Mouse (Mus musculus): ENCODE measurements at regions not wholly inside any gene's neighbourhood (a gene's known extent, or its start where the extent isn't known, plus 50 kb on each side); places are given as distances from the start of the nearest gene placed in this dataset.

GRCm38 (mm10) chr14:72197972-72198371 is 293.7 kb downstream of the Gm9195 start:
- Histone ChIP-seq H3K4me2 (replicated peaks; ENCODE audit: low read depth, low read length) (no peak overlapping the region), H3K9ac (replicated peaks; ENCODE audit: low read depth, low read length) (no peak overlapping the region), H3K4me1 (ENCODE audit: control insufficient read depth, insufficient read depth, low read length) (0 out of 2 replicates have a peak, but pooled peaks cover 4% of the 10 kb centered on the region), H3K27me3 (ENCODE audit: control insufficient read depth, insufficient read depth, low read length) (no peaks in the 10 kb centered on the region), H3K36me3 (ENCODE audit: control insufficient read depth, insufficient read depth, low read length) (no peaks in the 10 kb centered on the region), H3K9me3 (ENCODE audit: control insufficient read depth, low read depth, low read length) (no peaks in the 10 kb centered on the region), H3K27ac (ENCODE audit: low read length) (no peak overlapping the region), H3K4me3 (ENCODE audit: low read depth, low read length) (no peak overlapping the region)
- no peak for ATAC-seq (ENCODE audit: insufficient number of reproducible peaks, insufficient read depth, low FRiP score, low read depth)
- WGBS, result 20% methylated on average over 7 of the region's 7 CpGs

- no peak overlapping the region for H3K9ac ChIP-seq (replicated peaks; ENCODE audit: low read depth, low read length)
- no peaks in the 10 kb centered on the region for H3K27me3 ChIP-seq (ENCODE audit: control insufficient read depth, insufficient read depth, low read length)
- H3K27ac ChIP-seq (ENCODE audit: low read length), result no peak overlapping the region
- H3K4me2 ChIP-seq (replicated peaks; ENCODE audit: low read depth, low read length), result no peak overlapping the region
- H3K36me3 ChIP-seq (ENCODE audit: control insufficient read depth, insufficient read depth, low read length), result no peaks in the 10 kb centered on the region
- 31% methylated on average over 5 of the region's 5 CpGs for WGBS
- H3K9me3 ChIP-seq (ENCODE audit: control insufficient read depth, low read depth, low read length), result no peaks in the 10 kb centered on the region
- H3K4me1 ChIP-seq (ENCODE audit: control insufficient read depth, insufficient read depth, low read length), result no peaks in the 10 kb centered on the region
- no peak overlapping the region for H3K4me3 ChIP-seq (ENCODE audit: low read depth, low read length)
- ATAC-seq (ENCODE audit: insufficient number of reproducible peaks, insufficient read depth, low FRiP score, low read depth), result 0 out of 2 replicates have a peak, but pooled peaks have one; percentile 10
These were observed 304.2 kb downstream of the Gm9195 start for GRCm38 (mm10) chr14:72187329-72187984.

- H3K4me2 ChIP-seq (replicated peaks; ENCODE audit: low read depth, low read length), result no peak overlapping the region
- H3K4me3 ChIP-seq (ENCODE audit: low read depth, low read length), result no peak overlapping the region
- H3K27me3 ChIP-seq (ENCODE audit: control insufficient read depth, insufficient read depth, low read length), result no peaks in the 10 kb centered on the region
- H3K27ac ChIP-seq (ENCODE audit: low read length), result no peak overlapping the region
- H3K9ac ChIP-seq (replicated peaks; ENCODE audit: low read depth, low read length), result no peak overlapping the region
- no peaks in the 10 kb centered on the region for H3K4me1 ChIP-seq (ENCODE audit: control insufficient read depth, insufficient read depth, low read length)
- 86% methylated on average over 1 of the region's 1 CpGs for WGBS
- no peak for ATAC-seq (ENCODE audit: insufficient number of reproducible peaks, insufficient read depth, low FRiP score, low read depth)
- no peaks in the 10 kb centered on the region for H3K9me3 ChIP-seq (ENCODE audit: control insufficient read depth, low read depth, low read length)
- no peaks in the 10 kb centered on the region for H3K36me3 ChIP-seq (ENCODE audit: control insufficient read depth, insufficient read depth, low read length)
These were observed 315.9 kb downstream of the Gm9195 start for GRCm38 (mm10) chr14:72175751-72176150.

- no peak for ATAC-seq (ENCODE audit: insufficient number of reproducible peaks, insufficient read depth, low FRiP score, low read depth)
- Histone ChIP-seq H3K4me3 (ENCODE audit: low read depth, low read length) (no peak overlapping the region), H3K36me3 (ENCODE audit: control insufficient read depth, insufficient read depth, low read length) (no peaks in the 10 kb centered on the region), H3K9me3 (ENCODE audit: control insufficient read depth, low read depth, low read length) (no peaks in the 10 kb centered on the region), H3K27me3 (ENCODE audit: control insufficient read depth, insufficient read depth, low read length) (no peaks in the 10 kb centered on the region), H3K27ac (ENCODE audit: low read length) (no peak overlapping the region), H3K4me1 (ENCODE audit: control insufficient read depth, insufficient read depth, low read length) (0 out of 2 replicates have a peak, but pooled peaks cover 2% of the 10 kb centered on the region), H3K9ac (replicated peaks; ENCODE audit: low read depth, low read length) (no peak overlapping the region), H3K4me2 (replicated peaks; ENCODE audit: low read depth, low read length) (no peak overlapping the region)
- 56% methylated on average over 20 of the region's 20 CpGs for WGBS
These were observed 318.9 kb downstream of the Gm9195 start for GRCm38 (mm10) chr14:72172549-72173405.

- Histone ChIP-seq H3K27me3 (ENCODE audit: control insufficient read depth, insufficient read depth, low read length) (no peaks in the 10 kb centered on the region), H3K36me3 (ENCODE audit: control insufficient read depth, insufficient read depth, low read length) (no peaks in the 10 kb centered on the region), H3K9ac (replicated peaks; ENCODE audit: low read depth, low read length) (no peak overlapping the region), H3K4me3 (ENCODE audit: low read depth, low read length) (no peak overlapping the region), H3K27ac (ENCODE audit: low read length) (no peak overlapping the region), H3K4me1 (ENCODE audit: control insufficient read depth, insufficient read depth, low read length) (0 out of 2 replicates have a peak, but pooled peaks cover 3% of the 10 kb centered on the region), H3K4me2 (replicated peaks; ENCODE audit: low read depth, low read length) (no peak overlapping the region), H3K9me3 (ENCODE audit: control insufficient read depth, low read depth, low read length) (no peaks in the 10 kb centered on the region)
- ATAC-seq (ENCODE audit: insufficient number of reproducible peaks, insufficient read depth, low FRiP score, low read depth), result no peak
- 59% methylated on average over 3 of the region's 3 CpGs for WGBS
These were observed 319.9 kb downstream of the Gm9195 start for GRCm38 (mm10) chr14:72171777-72172176.

- Histone ChIP-seq H3K4me3 (ENCODE audit: low read depth, low read length) (no peak overlapping the region), H3K9me3 (ENCODE audit: control insufficient read depth, low read depth, low read length) (no peaks in the 10 kb centered on the region), H3K36me3 (ENCODE audit: control insufficient read depth, insufficient read depth, low read length) (no peaks in the 10 kb centered on the region), H3K4me2 (replicated peaks; ENCODE audit: low read depth, low read length) (peak overlapping the region; percentile 35), H3K9ac (replicated peaks; ENCODE audit: low read depth, low read length) (no peak overlapping the region), H3K27ac (ENCODE audit: low read length) (no peak overlapping the region), H3K27me3 (ENCODE audit: control insufficient read depth, insufficient read depth, low read length) (no peaks in the 10 kb centered on the region), H3K4me1 (ENCODE audit: control insufficient read depth, insufficient read depth, low read length) (peaks cover 5% of the 10 kb centered on the region; the same call in 1 of the 2 replicates)
- peak; percentile 78; the same call in 1 of the 2 replicates for ATAC-seq (ENCODE audit: insufficient number of reproducible peaks, insufficient read depth, low FRiP score, low read depth)
- 14% methylated on average over 13 of the region's 13 CpGs for WGBS
These were observed 332.9 kb downstream of the Gm9195 start for GRCm38 (mm10) chr14:72158537-72159323.

- no peak overlapping the region for H3K4me3 ChIP-seq (ENCODE audit: low read depth, low read length)
- WGBS, result 31% methylated on average over 11 of the region's 11 CpGs
- H3K36me3 ChIP-seq (ENCODE audit: control insufficient read depth, insufficient read depth, low read length), result no peaks in the 10 kb centered on the region
- ATAC-seq (ENCODE audit: insufficient number of reproducible peaks, insufficient read depth, low FRiP score, low read depth), result no peak
- no peak overlapping the region for H3K9ac ChIP-seq (replicated peaks; ENCODE audit: low read depth, low read length)
- H3K27ac ChIP-seq (ENCODE audit: low read length), result no peak overlapping the region
- no peak overlapping the region for H3K4me2 ChIP-seq (replicated peaks; ENCODE audit: low read depth, low read length)
- H3K4me1 ChIP-seq (ENCODE audit: control insufficient read depth, insufficient read depth, low read length), result peaks cover 5% of the 10 kb centered on the region; the same call in 1 of the 2 replicates
- H3K9me3 ChIP-seq (ENCODE audit: control insufficient read depth, low read depth, low read length), result no peaks in the 10 kb centered on the region
- H3K27me3 ChIP-seq (ENCODE audit: control insufficient read depth, insufficient read depth, low read length), result no peaks in the 10 kb centered on the region
These were observed 336.3 kb downstream of the Gm9195 start for GRCm38 (mm10) chr14:72155197-72155907.

- H3K27me3 ChIP-seq (ENCODE audit: control insufficient read depth, insufficient read depth, low read length), result no peaks in the 10 kb centered on the region
- no peak overlapping the region for H3K27ac ChIP-seq (ENCODE audit: low read length)
- H3K9me3 ChIP-seq (ENCODE audit: control insufficient read depth, low read depth, low read length), result no peaks in the 10 kb centered on the region
- H3K9ac ChIP-seq (replicated peaks; ENCODE audit: low read depth, low read length), result no peak overlapping the region
- H3K4me1 ChIP-seq (ENCODE audit: control insufficient read depth, insufficient read depth, low read length), result no peaks in the 10 kb centered on the region
- no peaks in the 10 kb centered on the region for H3K36me3 ChIP-seq (ENCODE audit: control insufficient read depth, insufficient read depth, low read length)
- no peak overlapping the region for H3K4me2 ChIP-seq (replicated peaks; ENCODE audit: low read depth, low read length)
- H3K4me3 ChIP-seq (ENCODE audit: low read depth, low read length), result no peak overlapping the region
- no peak for ATAC-seq (ENCODE audit: insufficient number of reproducible peaks, insufficient read depth, low FRiP score, low read depth)
- 68% methylated on average over 4 of the region's 4 CpGs for WGBS
These were observed 340.0 kb downstream of the Gm9195 start for GRCm38 (mm10) chr14:72151676-72152075.

All from stomach, embryonic 14.5 days (tissue).